Mouse (Mus musculus) hindbrain, embryonic 16.5 days (tissue): ENCODE results near the gene Mapk12. TPM values are rescaled to one million over a fixed set of nuclear protein-coding genes. Genes with fewer than 3 reads are reported as not detected.

Experiments used
- ATAC-seq: fragments of 200-750 bp; cut with Nextera tagmentation; 2 replicates; pipeline ENCODE4 v1.8.0; 2017; ENCODE audit warnings: moderate TSS enrichment, moderate library complexity
- H3K27ac ChIP-seq: fragments of 300-500 bp; sonication (generic); 2 replicates; pipeline ENCODE4 v1.5.1; 2014; ENCODE audit warnings: low read depth, mild to moderate bottlenecking, control low read depth, low read length, moderate library complexity
- H3K27me3 ChIP-seq: fragments of 300-500 bp; sonication (generic); replicated peaks from 2 replicates; pipeline ENCODE4 v1.6.1; 2014; ENCODE audit warnings: low read length; ENCODE audit not compliant: control insufficient read depth, insufficient read depth
- H3K36me3 ChIP-seq: fragments of 300-500 bp; sonication (generic); 2 replicates; pipeline ENCODE4 v1.6.1; 2014; ENCODE audit warnings: mild to moderate bottlenecking, low read length, moderate library complexity, mixed read lengths; ENCODE audit not compliant: control insufficient read depth, insufficient read depth
- H3K4me1 ChIP-seq: fragments of 300-500 bp; sonication (generic); 2 replicates; pipeline ENCODE4 v1.6.1; 2014; ENCODE audit warnings: low read depth, low read length; ENCODE audit not compliant: control insufficient read depth, insufficient read depth
- H3K4me2 ChIP-seq: fragments of 300-500 bp; sonication (generic); 2 replicates; pipeline ENCODE4 v1.6.1; 2014; ENCODE audit warnings: mild to moderate bottlenecking, low read length, control low read depth, moderate library complexity
- H3K4me3 ChIP-seq: fragments of 300-500 bp; sonication (generic); 2 replicates; pipeline ENCODE4 v1.5.1; 2014; ENCODE audit warnings: mild to moderate bottlenecking, low read length, control low read depth, moderate library complexity
- H3K9ac ChIP-seq: fragments of 300-500 bp; sonication (generic); 2 replicates; pipeline ENCODE4 v1.6.1; 2014; ENCODE audit warnings: low read depth, mild to moderate bottlenecking, control low read depth, low read length, moderate library complexity
- H3K9me3 ChIP-seq: fragments of 300-500 bp; sonication (generic); 2 replicates; pipeline ENCODE4 v1.6.1; 2014; ENCODE audit warnings: mild to moderate bottlenecking, low read length, moderate library complexity; ENCODE audit not compliant: control insufficient read depth
- WGBS: fragments of 180-500 bp; shearing (Covaris S2); extraction: QIAGEN DNeasy Blood & Tissue Kit; methylation state at CpG from one replicate; pipeline ENCODE4 v1.1.7; 2014; 5-methylcytosine and 5-hydroxymethylcytosine counted together
- polyA plus RNA-seq: library from polyadenylated mRNA; unstranded; fragments of >200 nt; fragmentation: Nextera tagmentation; extraction: Ambion mirVana; gene quantifications from 2 replicates; pipeline ENCODE4 v1.2.1, GENCODE M21; 2015

The Mapk12 gene
- polyA plus RNA-seq, 1 experiment from 2014 or later, result 4.1 TPM

DNA sequence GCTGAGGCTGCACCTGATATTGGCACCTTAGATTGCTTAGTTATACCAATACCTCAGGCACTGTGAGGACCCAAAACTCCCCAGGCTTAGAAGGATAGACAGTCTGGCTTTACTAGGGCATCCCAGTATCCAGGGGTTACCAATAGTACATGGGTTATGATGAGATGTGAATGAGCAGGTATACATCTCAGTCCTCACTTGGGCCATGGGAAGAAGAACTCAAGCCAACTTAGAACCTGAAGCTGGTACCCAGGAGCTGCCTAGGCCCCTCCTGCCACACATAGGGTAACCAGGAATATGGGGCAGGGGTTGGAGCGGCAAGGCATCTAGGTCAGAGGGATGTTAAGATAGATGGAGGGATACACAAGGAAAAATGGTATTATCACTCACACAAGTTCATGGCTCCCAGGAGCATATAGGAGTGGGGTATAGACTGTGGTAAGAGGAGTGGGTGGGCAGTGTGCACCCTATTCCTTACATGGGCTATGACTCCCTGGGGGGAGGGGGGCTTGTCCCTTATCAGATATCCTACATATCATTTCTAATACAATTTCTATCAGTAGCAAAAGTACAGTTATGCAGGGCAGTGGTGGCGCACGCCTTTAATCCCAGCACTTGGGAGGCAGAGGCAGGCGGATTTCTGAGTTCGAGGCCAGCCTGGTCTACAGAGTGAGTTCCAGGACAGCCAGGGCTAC, 3.9 kb downstream of the Mapk12 start:
- Histone ChIP-seq H3K9me3 (no peaks in the 10 kb centered on the region), H3K36me3 (no peaks in the 10 kb centered on the region), H3K4me1 (peaks cover 13% of the 10 kb centered on the region), H3K27ac (no peak overlapping the region), H3K9ac (no peak overlapping the region), H3K4me3 (no peak overlapping the region), H3K4me2 (no peak overlapping the region), H3K27me3 (peaks cover 5% of the 10 kb centered on the region; the same call in 1 of the 2 replicates)
- no peak for ATAC-seq
- 94% methylated on average over 4 of the region's 5 CpGs for WGBS

- Histone ChIP-seq H3K27me3 (no peaks in the 10 kb centered on the region), H3K4me3 (no peak overlapping the region), H3K9ac (no peak overlapping the region), H3K36me3 (no peaks in the 10 kb centered on the region), H3K27ac (no peak overlapping the region), H3K4me2 (no peak overlapping the region), H3K4me1 (peaks cover 12% of the 10 kb centered on the region), H3K9me3 (no peaks in the 10 kb centered on the region)
- no peak for ATAC-seq
- 90% methylated on average over 3 of the region's 3 CpGs for WGBS
Measured at GRCm38 (mm10) chr15:89131316-89131715, 9.2 kb downstream of the Mapk12 start.

DNA sequence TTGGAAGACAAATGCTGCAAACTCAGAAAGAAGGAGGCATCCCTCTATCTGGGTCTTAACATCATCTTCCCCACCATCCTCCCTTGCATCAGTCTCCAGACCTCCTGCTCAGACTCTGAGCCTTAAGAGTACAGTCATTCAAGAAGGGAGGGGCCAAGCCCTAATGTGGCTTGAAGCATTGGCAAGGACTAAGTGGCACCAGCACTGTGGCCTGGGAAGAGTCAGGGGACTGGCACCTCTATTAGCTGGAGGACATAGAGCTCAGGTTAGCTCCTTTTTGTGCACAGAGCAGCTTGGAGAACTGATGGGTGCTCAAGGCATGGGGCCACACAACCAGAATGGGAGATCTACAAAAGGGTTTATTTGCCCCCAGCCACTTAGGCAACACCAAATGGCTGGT, 10.3 kb downstream of the Mapk12 start:
- no peaks in the 10 kb centered on the region for H3K36me3 ChIP-seq
- H3K9ac ChIP-seq, result no peak overlapping the region
- H3K27me3 ChIP-seq, result no peaks in the 10 kb centered on the region
- no peak overlapping the region for H3K4me2 ChIP-seq
- ATAC-seq, result no peak
- H3K9me3 ChIP-seq, result no peaks in the 10 kb centered on the region
- H3K4me1 ChIP-seq, result peaks cover 12% of the 10 kb centered on the region
- H3K4me3 ChIP-seq, result no peak overlapping the region
- H3K27ac ChIP-seq, result no peak overlapping the region

DNA sequence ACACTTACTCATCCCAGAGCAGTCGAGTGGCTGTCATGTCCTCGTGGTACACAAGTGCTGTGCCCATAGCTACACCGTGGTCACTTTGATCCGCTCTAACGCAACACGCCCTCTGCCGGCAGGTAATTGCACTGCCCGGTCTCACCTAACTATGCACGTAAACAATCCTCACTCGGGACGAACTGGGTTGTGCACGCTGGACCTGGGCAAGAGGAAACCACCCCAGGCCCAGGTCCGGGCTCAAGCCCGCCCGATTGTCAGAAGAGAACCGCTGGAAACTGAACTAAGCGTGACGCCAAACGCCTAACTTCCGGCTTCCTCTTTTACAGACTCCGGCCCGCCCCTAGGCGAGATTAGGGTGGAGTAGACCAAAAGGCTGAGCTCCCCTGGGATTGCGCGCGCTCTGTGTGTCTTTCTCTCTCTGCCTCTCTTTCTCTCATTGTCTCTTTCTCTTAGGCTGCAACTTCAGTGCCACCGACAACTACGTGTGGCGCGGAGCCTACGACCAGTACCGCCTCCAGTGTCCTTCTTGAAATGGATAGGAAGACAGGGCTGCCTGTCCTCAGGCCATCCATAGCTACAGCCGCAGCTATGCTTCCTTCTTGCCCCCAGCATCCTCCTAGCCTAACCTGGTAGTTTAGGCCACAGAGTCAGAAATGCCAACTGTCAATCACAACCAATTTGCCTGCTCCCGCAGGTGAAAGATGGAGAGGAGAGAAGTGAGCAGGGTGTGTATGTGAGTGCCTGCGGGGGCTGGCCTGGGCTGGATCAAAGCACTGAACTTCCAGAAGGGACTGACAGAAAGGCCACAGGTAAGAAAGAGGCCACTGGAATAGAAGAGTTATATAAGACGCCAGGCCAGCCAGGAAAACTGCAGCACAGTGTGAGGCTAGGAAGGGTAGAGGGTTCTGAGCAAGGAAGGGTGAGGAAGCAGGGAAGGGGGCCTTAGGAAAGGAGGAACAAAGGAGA, 11.8 kb downstream of the Mapk12 start, which contains the start of gene Hdac10:
Gene Hdac10 (minus strand): TSS at position 319 of the 969 bp plus-strand sequence.
- Histone ChIP-seq H3K4me3 (peak within 1 kb of the TSS; percentile 65), H3K4me2 (peak within 1 kb of the TSS; percentile 64), H3K36me3 (no peaks in the 10 kb centered on the region), H3K27ac (peak within 1 kb of the TSS; percentile 81), H3K27me3 (no peaks in the 10 kb centered on the region), H3K4me1 (peaks cover 17% of the 10 kb centered on the region), H3K9ac (peak within 1 kb of the TSS; percentile 81), H3K9me3 (no peaks in the 10 kb centered on the region)
- 4% methylated on average over 35 of the region's 36 CpGs for WGBS
- peak; percentile 85 for ATAC-seq

GRCm38 (mm10) chr15:89127364-89127940, 13.1 kb downstream of the Mapk12 start:
- H3K27ac ChIP-seq, result peak overlapping the region; percentile 14; the same call in 1 of the 2 replicates
- 86% methylated on average over 8 of the region's 8 CpGs for WGBS
- ATAC-seq, result no peak
- no peaks in the 10 kb centered on the region for H3K9me3 ChIP-seq
- no peaks in the 10 kb centered on the region for H3K27me3 ChIP-seq
- peak overlapping the region; percentile 81 for H3K9ac ChIP-seq
- H3K36me3 ChIP-seq, result no peaks in the 10 kb centered on the region
- H3K4me2 ChIP-seq, result peak overlapping the region; percentile 64
- H3K4me1 ChIP-seq, result peaks cover 21% of the 10 kb centered on the region
- H3K4me3 ChIP-seq, result peak overlapping the region; percentile 65

DNA sequence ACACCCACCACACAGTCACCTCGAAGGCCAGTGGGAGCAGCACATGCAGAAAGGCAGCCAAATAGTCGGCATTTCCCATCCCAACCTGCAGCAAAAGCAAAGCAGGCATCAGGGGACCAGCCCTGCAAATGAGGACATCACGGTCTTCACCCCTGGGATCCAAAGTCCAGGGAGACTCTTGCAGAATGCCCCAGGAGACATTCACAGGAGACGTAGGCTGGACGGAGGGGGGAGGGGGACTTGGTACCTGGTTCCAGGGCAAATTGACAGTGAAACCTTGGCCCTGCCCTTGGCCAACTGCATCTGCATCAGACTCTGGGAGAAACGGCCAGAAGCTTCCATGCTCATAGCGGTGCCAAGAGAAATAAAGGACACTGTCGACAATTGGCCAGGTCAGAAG, 13.9 kb downstream of the Mapk12 start:
- Histone ChIP-seq H3K9ac (no peak overlapping the region), H3K27ac (no peak overlapping the region), H3K27me3 (no peaks in the 10 kb centered on the region), H3K4me1 (peaks cover 30% of the 10 kb centered on the region), H3K4me3 (no peak overlapping the region), H3K36me3 (no peaks in the 10 kb centered on the region), H3K9me3 (no peaks in the 10 kb centered on the region), H3K4me2 (no peak overlapping the region)
- WGBS, result 86% methylated on average over 8 of the region's 8 CpGs
- no peak for ATAC-seq

- no peaks in the 10 kb centered on the region for H3K36me3 ChIP-seq
- no peak for ATAC-seq
- H3K4me2 ChIP-seq, result no peak overlapping the region
- H3K9ac ChIP-seq, result no peak overlapping the region
- WGBS, result 96% methylated on average over 9 of the region's 9 CpGs
- H3K4me1 ChIP-seq, result peaks cover 42% of the 10 kb centered on the region
- H3K27me3 ChIP-seq, result no peaks in the 10 kb centered on the region
- H3K9me3 ChIP-seq, result no peaks in the 10 kb centered on the region
- no peak overlapping the region for H3K27ac ChIP-seq
- H3K4me3 ChIP-seq, result no peak overlapping the region
Measured at GRCm38 (mm10) chr15:89125351-89125750, 15.2 kb downstream of the Mapk12 start.

DNA sequence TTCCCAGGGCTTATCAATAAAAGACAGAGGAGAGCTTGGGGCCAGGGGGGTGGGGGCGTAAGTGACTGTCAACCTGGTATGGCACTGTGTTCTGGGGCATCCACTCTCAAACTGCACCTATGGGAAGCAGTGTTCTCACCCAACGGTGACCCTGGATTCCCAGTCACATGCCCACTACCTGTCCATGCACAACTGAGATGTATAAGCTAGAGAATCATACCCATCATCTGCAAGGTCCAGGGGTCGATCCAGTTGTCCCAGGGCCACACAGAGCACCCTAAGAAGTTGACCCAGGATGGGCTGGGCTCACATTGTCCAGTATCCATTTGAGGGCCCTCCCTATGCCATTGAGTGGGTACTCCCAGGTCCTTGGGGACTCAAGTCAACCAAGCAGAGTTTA, 16.2 kb downstream of the Mapk12 start:
- no peaks in the 10 kb centered on the region for H3K27me3 ChIP-seq
- H3K4me3 ChIP-seq, result no peak overlapping the region
- peaks cover 51% of the 10 kb centered on the region for H3K4me1 ChIP-seq
- no peak overlapping the region for H3K27ac ChIP-seq
- H3K36me3 ChIP-seq, result no peaks in the 10 kb centered on the region
- 91% methylated on average over 3 of the region's 3 CpGs for WGBS
- no peak overlapping the region for H3K4me2 ChIP-seq
- no peaks in the 10 kb centered on the region for H3K9me3 ChIP-seq
- peak overlapping the region; percentile 31; the same call in 1 of the 2 replicates for H3K9ac ChIP-seq
- ATAC-seq, result no peak

DNA sequence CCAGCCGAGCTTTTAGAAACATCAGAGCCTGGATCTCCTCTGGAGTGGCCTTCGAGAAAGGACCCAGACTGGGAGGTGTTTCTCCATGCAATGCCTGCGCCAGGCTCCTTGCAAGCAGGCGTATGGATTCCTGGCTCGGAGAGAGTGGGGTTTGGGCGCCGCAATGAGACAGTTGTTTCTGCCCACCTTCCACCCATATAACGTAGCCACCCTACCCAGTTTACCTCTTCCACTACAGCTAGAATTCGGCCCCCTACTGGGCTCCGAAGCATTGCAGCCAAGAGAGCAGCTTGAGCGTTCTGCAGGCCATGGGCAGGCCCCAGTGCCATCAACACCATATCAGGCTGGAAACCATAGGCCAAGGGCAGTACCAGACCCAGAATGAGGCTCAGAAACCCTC, 16.9 kb downstream of the Mapk12 start:
- WGBS, result 34% methylated on average over 11 of the region's 11 CpGs
- Histone ChIP-seq H3K4me3 (peak overlapping the region; percentile 91), H3K27me3 (no peaks in the 10 kb centered on the region), H3K4me2 (peak overlapping the region; percentile 78), H3K36me3 (no peaks in the 10 kb centered on the region), H3K27ac (peak overlapping the region; percentile 89), H3K9ac (peak overlapping the region; percentile 86), H3K9me3 (no peaks in the 10 kb centered on the region), H3K4me1 (peaks cover 47% of the 10 kb centered on the region)
- 0 out of 2 replicates have a peak, but pooled peaks have one; percentile 7 for ATAC-seq
